Mouse (Mus musculus) kidney, adult 9 months (tissue): Measurements from ENCODE around the gene Glo1.

Experiments used
- DNase-seq: peaks from one replicate; pipeline ENCODE4 v3.0.0; 2022

The Glo1 gene

DNA sequence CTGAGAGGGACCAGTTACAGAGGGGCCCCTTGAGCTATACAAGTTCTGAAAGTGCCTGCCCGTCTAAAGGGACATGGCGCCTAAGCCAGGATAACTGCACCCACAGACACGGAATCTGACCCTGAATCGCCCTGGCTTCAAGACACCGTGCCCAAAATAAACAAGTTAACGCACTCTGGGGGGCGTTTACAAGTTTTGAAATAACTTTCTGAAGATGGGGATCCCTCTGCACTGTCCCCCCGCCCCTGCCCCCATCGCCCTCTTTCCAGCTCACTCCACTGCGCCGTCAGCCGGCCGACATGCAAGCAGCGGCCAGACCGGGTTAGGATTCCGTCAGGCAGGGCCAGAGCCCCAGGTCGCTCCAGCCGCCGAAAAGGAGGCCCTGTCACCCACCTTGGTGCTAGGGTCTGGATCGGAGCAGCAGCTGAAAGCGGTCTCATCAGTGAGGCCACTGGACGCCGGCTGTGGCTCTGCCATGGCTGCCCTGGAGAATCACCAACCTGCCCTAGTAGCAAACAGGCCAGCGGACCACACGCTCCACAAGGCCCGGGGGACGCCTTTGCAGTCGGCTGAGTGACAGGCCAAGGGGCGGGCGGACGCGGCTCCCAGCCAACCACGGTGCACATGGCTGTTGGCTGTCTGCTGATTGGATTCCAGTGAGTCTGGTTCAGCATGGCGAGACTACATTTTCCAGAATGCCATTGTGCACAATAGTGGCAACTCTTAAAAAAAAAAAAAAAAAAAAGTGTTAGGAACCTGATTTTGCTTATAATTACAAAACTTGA lies 14.4 kb downstream of the Glo1 start:
- peak; percentile 100 for DNase-seq

DNA sequence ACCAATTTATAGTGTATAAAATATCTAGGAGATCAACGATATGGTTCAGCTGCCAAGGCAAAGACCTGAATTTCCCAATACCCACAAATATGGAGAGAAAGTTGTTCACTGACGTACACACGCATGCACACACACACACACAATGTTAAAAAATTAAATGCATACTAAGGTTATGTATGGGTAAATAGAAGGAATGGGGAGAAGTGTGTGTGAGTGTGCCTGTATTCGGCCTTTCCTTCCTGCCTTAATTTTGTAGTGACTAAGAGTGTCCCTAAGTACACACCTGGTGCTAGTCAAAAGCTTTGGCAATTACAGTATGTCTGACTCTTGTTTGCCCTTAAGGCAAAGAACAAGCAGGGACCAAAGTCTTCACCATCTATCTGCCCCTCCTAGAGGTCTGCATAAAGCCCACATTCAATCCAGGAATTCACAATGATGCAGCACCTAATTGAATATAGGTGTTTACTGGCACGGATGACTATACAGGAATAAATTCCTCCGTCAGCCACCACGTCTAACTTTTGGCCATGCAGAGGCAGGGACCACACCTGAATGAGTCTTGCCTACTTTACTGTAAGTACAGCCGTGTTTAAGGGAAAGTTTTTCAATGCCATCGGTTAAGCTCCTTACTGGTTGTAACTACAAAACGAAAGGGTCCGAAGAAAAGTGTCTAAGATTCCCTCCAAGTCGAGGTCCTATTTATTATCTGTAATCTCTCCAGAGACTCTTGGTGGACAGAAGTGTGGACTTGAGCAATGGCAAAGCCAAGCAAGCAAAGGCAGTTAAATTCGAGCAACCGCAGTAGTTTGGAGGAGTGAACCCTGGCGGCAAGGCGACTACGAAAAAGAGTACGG lies 15.2 kb downstream of the Glo1 start:
- DNase-seq, result peak; percentile 33

DNA sequence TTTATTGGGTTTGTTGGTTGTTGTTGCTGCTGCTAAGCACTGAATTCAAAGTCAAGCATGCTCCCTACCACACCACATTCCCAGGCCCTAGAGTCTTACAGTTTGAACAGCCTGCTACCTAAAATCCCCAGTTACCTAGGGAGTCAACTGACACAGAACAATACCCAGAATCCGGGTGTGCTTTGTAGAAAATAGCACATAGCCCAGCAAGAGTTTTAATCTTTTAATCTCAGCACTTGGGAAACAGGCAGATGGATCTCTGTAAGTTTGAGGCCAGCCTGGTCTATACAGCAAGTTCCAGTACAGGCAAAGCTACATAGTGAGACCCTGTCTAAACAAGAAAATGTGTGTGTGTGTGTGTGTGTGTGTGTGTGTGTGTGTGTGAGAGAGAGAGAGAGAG lies 15.9 kb downstream of the Glo1 start:
- no peak for DNase-seq

DNA sequence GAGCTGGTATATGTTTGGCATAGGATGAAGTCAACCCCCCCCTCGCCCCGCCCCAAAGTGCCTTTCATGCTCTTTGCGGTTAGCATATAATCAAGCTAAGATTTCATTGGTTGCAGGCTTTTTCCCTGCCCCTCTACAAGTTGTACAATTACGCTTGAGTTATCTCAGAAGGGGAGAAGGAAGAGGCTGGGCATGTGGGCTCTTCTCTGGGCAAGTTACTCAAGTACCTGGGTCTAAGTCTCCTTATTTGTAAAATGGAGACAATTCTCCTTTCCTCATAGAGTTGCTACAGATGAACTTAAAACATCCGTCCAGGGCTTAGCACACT lies 16.7 kb downstream of the Glo1 start:
- DNase-seq, result no peak

DNA sequence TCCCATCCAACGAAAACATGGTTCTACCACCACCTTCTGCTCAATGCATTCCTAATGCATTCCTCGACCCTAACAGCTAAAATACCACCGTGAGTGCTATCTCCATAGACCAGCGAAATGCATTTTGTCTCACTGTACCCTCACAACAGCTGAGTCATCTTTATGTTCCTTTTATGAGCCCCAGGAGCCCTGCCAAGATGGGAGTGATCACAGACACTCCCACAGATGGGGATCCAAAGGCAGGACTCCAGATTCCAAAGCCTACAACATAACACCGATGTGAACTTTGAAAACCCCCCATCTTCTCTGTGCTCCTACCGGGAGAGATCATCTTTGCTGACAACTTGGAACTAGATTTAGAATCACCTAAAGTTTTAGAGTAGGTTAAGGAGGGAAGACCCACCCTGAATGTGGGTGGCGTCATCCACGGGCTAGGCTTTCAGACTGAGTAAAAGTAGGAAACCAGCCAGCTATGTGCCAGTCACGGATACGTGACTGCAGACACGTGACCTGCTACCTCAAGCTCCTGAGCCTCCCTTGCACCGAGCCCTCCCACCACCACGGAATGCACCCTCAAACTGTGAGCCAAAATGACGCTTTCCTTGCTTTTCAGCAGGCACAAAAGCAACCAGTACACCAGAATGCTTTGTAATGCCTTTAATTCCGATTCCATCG lies 17.2 kb downstream of the Glo1 start:
- DNase-seq, result no peak

DNA sequence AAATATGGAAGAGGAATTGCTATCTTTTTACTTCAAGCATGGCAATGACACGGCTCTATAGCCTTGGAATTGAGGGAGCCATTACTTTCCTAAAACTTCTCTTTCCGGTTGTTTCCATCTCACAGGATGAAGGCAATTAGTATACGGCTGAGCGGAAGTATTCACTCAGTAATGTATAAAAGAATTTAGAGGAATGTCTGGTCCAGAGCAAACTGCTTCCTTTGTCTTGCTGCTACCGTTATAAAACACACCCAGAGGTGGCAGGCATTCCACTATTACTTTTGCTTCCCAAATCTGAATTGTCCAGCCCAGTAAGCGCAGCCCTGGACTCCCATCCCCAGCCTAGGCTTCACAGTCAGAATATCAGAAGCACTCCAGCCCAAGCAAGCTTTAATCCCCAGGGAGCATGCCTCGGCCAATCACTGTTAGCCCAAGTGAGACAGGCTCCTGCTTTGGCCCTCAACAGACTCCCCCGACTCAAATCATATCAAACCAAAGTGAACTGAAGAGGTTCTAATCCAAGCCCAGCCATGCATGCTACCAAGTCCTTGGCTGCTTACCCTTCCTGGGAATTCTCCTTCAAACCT lies 18.7 kb downstream of the Glo1 start:
- no peak for DNase-seq

DNA sequence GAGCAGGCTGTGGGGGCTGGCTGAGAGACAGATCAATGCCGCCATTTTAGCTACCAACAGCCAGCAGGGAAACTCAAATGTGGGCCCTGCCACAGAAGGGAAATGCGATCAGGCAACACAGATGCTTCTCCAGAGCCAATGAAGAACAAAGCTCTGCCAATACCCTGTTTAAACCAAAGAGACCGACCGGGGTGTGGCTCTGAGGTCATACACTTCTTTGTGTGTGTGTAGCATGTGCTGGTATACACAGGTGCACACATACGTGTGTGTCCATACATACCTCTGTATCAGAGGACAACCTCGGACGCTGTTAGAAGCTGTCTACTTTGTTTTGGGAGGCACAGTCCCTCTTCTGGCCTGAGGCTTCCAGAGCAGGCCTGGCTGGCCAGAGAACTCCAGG lies 19.3 kb downstream of the Glo1 start:
- no peak for DNase-seq

DNA sequence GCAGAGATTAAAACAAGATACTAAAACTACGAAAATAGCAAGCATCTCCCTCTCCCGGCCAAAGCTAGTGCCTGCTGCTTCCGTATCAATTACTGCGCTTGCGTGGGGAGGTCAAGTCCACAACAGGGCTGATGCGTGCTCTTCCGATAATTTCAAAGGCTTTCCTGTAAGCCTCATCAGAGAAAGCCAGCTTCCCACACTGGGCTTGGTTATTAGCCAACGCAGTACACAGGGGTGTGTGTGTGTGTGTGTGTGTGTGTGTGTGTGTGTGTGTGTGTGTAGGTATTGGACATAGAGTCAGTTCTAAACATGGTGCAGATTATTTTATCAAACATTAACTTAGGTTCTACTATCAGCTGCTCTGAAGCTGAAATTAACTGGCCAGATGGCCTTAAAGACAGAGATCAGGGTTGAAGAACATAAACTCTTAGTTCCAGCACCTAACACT lies 20.0 kb downstream of the Glo1 start:
- no peak for DNase-seq

DNA sequence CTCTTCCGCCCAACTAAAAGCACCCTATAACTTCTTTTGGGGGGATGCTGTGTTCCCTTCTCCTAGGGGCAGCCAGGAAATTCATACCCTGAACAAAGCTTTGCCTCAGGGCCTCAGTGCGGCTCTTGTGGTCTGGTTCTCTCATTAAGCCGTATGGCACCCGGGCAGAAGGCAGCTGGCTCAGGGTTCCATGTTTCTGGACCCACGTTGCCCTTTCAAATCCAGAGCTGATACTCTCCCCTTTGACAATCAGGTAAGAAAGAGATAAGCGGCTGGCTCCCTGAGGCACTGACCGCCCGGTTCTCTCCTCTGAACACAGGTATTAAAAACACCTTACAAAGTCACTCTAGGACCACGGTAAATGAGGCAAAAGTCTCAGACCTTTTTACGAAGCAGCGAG lies 20.5 kb downstream of the Glo1 start:
- DNase-seq, result no peak

DNA sequence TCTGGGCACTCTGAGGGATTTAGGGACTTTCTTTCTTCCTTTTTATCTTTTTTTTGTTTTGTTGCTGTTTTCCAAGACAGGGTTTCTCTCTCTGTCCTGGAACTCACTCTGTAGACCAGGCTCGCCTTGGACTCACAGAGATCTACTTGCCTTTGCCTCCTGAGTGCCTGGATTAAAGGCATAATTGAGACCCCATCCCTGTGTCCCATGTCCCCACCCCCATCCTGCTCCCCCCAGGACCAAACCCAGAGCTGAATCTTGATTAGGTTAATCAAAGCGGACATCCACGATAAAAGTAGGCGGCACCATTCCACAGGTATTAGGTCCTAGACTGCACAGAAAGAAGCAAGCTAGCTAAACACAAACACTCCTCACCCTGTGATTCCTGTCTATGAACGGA lies 21.7 kb downstream of the Glo1 start:
- DNase-seq, result no peak

DNA sequence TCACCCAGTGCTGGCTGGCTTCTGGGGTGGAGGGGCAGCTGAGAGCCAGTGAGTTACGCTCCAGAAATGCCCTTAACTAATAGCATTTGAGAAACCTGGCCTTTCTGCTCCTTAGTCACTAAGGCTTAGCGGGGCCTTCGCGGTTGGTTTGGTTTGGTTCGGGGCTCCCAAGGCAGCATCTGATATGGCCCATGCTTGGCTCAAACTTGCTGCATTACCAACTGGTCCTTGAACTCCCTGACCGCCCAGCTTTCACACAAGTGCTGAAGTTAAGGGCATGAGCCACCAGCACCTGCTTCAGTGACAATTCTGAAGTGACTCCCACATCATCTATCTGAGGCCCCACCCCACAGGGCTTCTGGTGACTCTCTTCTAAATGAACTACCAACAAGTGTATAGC lies 22.4 kb downstream of the Glo1 start:
- DNase-seq, result no peak

DNA sequence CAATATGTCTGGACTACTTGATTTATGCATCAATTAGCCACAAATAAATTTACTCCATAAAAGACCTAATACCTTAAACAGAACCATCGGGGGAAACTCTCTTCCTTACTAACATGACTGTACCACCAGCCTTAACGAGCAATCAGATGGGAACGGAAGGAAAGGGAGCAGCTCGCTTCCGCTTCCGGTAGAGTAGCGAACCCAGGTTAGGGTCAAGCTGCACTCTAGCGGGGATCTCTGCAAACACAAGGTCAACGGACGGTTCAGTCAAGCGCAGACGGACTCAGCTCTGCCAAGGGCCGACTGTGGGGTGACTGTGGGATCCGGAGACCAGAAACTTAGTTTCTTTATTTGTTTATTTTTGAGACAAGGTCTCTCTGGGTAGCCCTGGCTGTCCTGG lies 24.5 kb downstream of the Glo1 start:
- no peak for DNase-seq

DNA sequence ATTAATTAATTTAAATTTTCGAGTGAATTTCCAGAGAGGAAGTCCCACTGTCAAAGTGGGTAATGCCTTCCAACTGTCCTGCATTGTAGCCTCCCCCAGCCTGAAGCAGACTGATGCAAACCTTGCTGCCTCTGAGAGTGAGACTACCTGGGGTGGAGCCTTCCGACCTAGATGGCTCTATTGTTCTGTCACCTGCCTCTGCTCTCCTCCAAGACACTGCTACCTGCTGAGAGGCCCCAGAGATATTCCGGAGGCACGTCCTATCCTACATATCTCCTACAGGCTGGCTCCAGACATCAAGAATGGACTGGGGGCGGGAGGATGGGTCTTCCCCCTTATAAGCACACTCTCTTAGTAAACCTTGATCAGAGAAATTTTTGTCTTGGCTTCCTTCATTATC lies 28.4 kb downstream of the Glo1 start:
- DNase-seq, result no peak

DNA sequence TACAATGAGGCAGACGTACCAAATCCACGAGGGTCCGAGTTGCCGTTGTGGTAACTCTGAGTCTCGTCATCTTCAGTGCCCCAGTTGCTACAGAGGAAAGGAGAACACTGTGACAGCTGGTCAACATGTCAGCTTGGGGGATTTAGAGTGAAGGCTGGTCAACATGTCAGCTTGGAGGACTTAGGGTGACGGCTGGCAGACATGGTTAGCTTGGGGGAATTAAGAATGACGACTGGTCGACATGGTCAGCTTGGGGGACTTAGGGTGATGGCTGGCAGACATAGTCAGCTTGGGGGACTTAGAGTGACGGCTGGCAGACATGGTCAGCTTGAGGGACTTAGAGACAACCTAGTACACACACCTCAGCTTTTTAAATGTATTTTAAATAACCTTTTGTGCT lies 28.9 kb downstream of the Glo1 start:
- no peak for DNase-seq

DNA sequence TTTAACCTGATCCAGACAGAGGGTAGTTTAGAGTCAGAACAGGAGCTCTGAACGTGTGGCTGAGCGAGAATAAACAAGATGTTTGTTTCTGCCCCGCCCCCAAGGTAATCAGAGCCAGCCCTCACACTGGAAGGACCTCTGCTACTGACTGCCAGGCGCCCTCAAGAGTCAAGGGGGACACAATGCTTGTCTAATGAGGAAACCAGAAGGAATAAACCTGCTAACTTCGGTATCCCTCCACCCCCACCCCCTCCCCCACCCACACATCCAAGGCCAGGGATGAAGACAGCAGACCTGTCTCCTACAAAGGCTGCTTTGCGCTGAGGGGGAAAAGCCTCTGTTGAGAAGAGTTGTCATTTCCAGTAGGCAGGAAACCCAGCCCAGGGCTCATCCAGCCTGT lies 31.8 kb downstream of the Glo1 start:
- DNase-seq, result no peak

DNA sequence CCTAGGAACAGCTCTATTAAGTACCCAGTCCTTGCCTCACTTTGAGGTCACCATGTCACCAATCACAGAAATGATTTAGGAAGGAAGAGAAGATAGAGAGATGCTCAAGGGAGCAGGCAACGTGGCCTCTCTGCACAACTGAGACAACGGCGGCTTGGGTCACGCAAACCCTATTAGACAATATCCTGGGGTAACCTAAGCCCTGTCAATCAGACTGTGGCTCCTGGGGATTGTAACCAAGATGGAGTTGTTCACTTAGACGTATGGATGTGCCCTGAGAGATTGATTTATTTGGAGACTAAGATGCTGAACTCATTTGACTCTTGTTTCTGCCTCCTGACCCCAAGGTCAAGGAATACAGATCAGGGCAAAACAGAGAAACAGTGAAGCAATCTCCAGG lies 32.3 kb downstream of the Glo1 start:
- DNase-seq, result no peak

DNA sequence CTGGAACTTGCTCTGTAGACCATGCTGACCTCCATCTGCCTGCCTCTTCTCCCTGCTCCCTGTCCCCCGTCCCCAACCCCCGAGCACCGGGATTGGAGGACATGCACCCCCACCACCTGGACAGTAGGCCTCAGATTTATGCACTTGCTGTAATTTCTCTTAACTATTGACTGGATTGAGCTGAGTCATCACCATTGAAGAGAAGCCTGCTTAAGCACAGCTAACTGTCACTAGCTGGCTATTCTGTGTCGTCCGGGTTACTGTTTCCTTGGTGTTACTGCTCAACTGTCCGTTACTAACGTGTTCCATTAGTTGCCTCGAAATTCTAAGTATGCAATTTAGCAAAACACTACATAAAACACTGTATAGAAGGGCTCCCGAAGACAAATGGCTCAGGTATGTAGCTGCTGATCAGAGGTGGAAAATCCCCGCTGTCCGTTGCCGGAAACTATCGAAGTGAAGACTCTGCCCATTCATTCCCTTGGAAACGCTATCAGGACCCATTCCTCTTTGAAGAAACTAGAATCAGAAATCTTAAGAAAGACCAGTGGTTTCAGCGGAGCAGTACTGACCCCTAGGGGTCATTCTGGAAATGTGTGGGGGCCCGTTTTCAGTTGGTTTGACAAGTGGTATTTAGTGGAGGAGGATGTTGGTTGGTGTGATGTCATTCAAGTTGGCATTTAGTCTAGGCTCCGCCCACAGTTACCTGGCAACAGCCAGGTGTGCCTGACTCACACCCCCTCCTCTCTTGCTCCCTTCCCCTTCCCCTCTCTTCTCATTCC lies 36.1 kb downstream of the Glo1 start:
- DNase-seq, result peak; percentile 76

DNA sequence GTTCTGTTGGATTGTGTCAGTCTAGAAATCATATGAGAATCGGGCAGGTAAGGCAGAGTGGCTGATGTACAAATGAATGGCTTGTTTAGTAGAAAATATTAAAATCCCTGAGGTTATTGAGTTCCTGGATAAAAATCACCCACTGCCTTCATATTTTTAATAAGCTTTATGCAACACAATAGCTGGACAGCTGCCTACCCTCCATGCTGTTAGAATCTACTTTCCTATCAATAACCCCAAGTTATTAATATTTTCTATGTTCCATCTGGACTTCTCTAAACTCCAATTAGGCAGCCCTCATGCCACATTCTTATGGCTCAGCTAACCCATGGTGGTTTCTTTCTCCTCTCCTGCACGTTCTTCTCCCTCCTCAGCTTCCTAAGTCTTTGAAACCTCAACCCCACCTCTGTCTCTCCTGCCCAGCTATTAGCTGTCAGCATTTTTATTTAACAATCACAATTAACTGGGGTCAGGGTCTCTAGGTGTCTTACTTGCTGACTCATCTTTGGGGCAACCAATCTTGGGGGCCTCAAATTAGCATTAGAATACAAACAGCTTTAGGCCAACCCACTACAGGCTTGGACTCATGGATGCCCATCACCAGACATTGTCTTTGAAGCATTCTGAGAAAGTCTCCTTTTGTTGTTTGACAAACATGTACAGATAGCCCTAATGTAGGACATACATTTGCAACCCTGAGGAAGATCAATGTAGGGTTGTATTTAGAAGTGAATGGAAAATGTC lies 43.2 kb downstream of the Glo1 start:
- DNase-seq, result no peak

DNA sequence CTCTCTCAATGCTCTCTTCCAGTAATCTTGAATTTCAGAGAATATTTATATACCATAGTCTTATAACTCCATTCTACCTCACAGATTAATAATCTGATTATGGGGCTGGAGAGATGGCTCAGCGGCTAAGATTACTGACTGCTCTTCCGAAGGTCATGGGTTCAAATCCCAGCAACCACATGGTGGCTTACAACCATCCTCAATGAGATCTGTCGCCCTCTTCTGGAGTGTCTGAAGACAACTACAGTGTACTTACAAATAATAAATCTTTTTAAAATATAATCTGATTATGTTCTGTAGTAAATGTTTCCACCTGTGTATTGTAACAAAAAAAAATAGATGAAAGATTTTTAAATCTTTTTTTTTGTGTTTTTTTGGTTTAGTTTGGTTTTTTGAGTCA lies 44.4 kb downstream of the Glo1 start:
- no peak for DNase-seq

DNA sequence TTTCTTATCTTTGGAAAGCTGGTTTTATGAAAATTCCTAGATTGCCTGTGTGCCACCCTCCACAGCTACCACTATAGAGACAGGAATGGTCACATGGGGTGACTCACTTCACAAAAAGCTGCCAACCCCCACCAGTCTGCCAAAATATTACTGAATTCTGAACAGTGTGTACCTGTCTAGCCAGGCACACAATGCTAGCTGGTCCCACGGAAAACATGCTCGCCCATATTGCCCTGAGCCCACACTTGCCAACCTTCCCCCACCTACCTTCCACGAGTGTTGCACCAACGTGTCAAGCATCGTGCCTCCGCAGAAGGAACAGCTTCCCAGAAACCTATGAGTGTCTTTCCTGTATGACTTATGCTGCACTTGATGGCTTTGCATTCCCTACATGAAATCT lies 45.5 kb downstream of the Glo1 start:
- DNase-seq, result no peak

DNA sequence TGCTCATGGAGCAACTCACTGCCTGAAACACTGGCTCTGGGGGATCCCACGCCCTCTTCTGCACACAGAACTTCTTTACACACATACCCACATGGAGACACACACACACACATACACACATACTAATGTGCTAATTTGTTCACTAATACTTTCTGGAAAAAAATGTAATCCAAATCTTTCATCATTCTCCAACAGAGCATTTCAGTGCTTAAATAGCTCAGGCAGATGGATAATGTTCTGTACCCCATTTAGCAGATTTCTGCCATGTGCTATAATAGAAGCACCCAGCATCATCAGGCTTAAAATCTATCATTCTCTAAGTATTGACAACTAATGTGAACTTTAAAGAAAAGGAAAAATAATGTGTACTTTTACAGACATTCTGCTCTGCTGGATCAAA lies 45.9 kb downstream of the Glo1 start:
- no peak for DNase-seq

DNA sequence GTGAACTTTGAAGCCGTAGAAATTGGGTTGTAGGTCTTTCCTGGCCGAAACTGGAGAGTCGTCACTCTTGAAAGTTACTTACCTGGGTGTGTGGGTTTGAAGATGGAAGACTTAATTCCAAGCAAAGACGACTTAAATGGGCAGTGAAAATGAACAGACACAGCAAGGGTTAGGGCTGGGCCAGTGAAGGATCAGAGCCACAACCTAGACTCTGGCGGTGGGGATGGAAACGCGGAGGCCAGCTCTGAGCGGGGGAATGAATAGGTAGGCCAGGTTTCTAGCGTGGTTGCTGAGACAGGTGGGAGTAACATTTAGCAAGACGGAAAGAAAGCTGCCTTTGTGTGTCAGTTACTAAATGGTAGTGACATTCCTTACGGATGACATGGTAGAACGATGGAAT lies 49.7 kb downstream of the Glo1 start:
- DNase-seq, result no peak
